Mouse (Mus musculus) stomach, embryonic 16.5 days (tissue): ENCODE measurements around the gene Dlx6. TPM values are rescaled to one million over a fixed set of nuclear protein-coding genes. Genes with fewer than 3 reads are reported as not detected.

Experiments used
- ATAC-seq: fragments of 200-750 bp; cut with Nextera tagmentation; 2 replicates; pipeline ENCODE4 v1.8.0; 2017; ENCODE audit warnings: moderate number of reproducible peaks, moderate TSS enrichment; ENCODE audit not compliant: insufficient read depth, low FRiP score
- H3K27ac ChIP-seq: fragments of 300-500 bp; sonication (generic); 2 replicates; pipeline ENCODE4 v1.5.1; 2014; ENCODE audit warnings: low read length
- H3K27me3 ChIP-seq: fragments of 300-500 bp; sonication (generic); 2 replicates; pipeline ENCODE4 v1.6.1; 2014; ENCODE audit warnings: low read length, control low read depth, mixed read lengths; ENCODE audit not compliant: control insufficient read depth, insufficient read depth
- H3K36me3 ChIP-seq: fragments of 300-500 bp; sonication (generic); 2 replicates; pipeline ENCODE4 v1.6.1; 2014; ENCODE audit warnings: low read length; ENCODE audit not compliant: control insufficient read depth, insufficient read depth
- H3K4me1 ChIP-seq: fragments of 300-500 bp; sonication (generic); 2 replicates; pipeline ENCODE4 v1.6.1; 2014; ENCODE audit warnings: low read length, control low read depth, mixed read lengths; ENCODE audit not compliant: control insufficient read depth, insufficient read depth
- H3K4me2 ChIP-seq: fragments of 300-500 bp; sonication (generic); 2 replicates; pipeline ENCODE4 v1.6.1; 2014; ENCODE audit warnings: low read depth, low read length, mixed read lengths
- H3K4me3 ChIP-seq: fragments of 300-500 bp; sonication (generic); replicated peaks from 2 replicates; pipeline ENCODE4 v1.5.1; 2014; ENCODE audit warnings: mild to moderate bottlenecking, low read length
- H3K9ac ChIP-seq: fragments of 300-500 bp; sonication (generic); 2 replicates; pipeline ENCODE4 v1.6.1; 2014; ENCODE audit warnings: low read length
- H3K9me3 ChIP-seq: fragments of 300-500 bp; sonication (generic); replicated peaks from 2 replicates; pipeline ENCODE4 v1.6.1; 2016; ENCODE audit warnings: low read length, control low read depth; ENCODE audit not compliant: control insufficient read depth
- WGBS: fragments of 180-500 bp; shearing (Covaris S2); extraction: QIAGEN DNeasy Blood & Tissue Kit; methylation state at CpG from one replicate; pipeline ENCODE4 v1.1.7; 2014; 5-methylcytosine and 5-hydroxymethylcytosine counted together
- polyA plus RNA-seq: library from polyadenylated mRNA; unstranded; fragments of >200 nt; fragmentation: Nextera tagmentation; extraction: Ambion mirVana; gene quantifications from 2 replicates; pipeline ENCODE4 v1.2.1, GENCODE M21; 2015

Gene Dlx6
- polyA plus RNA-seq, 1 experiment from 2014 or later = 0.27 TPM

GRCm38 (mm10) chr6:6873476-6874072, 10.4 kb downstream of the Dlx6 start:
- no peaks in the 10 kb centered on the region for H3K36me3 ChIP-seq
- WGBS = 2% methylated on average over 19 of the region's 19 CpGs
- H3K27me3 ChIP-seq = peaks cover 90% of the 10 kb centered on the region
- no peak overlapping the region for H3K27ac ChIP-seq
- H3K9ac ChIP-seq = no peak overlapping the region
- no peaks in the 10 kb centered on the region for H3K9me3 ChIP-seq
- no peaks in the 10 kb centered on the region for H3K4me1 ChIP-seq
- no peak overlapping the region for H3K4me3 ChIP-seq
- no peak overlapping the region for H3K4me2 ChIP-seq
- ATAC-seq = no peak

GRCm38 (mm10) chr6:6874073-6874771, 11.1 kb downstream of the Dlx6 start:
- Histone ChIP-seq H3K9ac (no peak overlapping the region), H3K36me3 (no peaks in the 10 kb centered on the region), H3K4me1 (no peaks in the 10 kb centered on the region), H3K27ac (no peak overlapping the region), H3K4me2 (no peak overlapping the region), H3K4me3 (no peak overlapping the region), H3K9me3 (no peaks in the 10 kb centered on the region), H3K27me3 (peaks cover 92% of the 10 kb centered on the region)
- peak; percentile 41 for ATAC-seq
- 2% methylated on average over 25 of the region's 25 CpGs for WGBS

DNA sequence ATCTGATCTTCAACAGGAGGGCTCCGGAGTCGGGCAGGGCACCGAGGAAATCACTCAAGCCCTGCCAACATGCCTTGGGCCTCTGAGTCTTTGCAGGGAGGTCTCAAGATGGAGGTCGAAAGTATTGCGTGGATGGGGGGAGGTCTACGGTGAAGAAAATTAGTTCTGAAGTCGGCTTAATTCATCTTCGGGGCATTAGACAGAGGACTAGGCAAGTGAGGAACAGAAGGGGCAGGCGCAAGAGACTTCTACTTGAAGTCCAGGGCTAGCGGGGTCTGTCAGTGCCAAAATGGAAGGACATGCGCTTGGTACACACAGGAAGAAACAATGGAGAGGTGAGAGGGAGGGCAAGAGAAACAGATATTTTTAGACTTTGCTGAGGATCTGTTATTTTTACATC, 12.0 kb downstream of the Dlx6 start:
- H3K4me3 ChIP-seq = no peak overlapping the region
- WGBS = 2% methylated on average over 11 of the region's 11 CpGs
- peaks cover 93% of the 10 kb centered on the region for H3K27me3 ChIP-seq
- no peak overlapping the region for H3K4me2 ChIP-seq
- H3K9me3 ChIP-seq = no peaks in the 10 kb centered on the region
- no peaks in the 10 kb centered on the region for H3K4me1 ChIP-seq
- no peaks in the 10 kb centered on the region for H3K36me3 ChIP-seq
- no peak overlapping the region for H3K27ac ChIP-seq
- ATAC-seq = no peak
- H3K9ac ChIP-seq = no peak overlapping the region

GRCm38 (mm10) chr6:6875676-6876075, 12.5 kb downstream of the Dlx6 start:
- ATAC-seq = no peak
- WGBS = 6% methylated on average over 9 of the region's 9 CpGs
- Histone ChIP-seq H3K4me3 (no peak overlapping the region), H3K9ac (no peak overlapping the region), H3K27me3 (peaks cover 91% of the 10 kb centered on the region), H3K9me3 (no peaks in the 10 kb centered on the region), H3K27ac (no peak overlapping the region), H3K4me1 (no peaks in the 10 kb centered on the region), H3K4me2 (no peak overlapping the region), H3K36me3 (no peaks in the 10 kb centered on the region)

- no peak overlapping the region for H3K9ac ChIP-seq
- 0% methylated on average over 2 of the region's 2 CpGs for WGBS
- H3K4me2 ChIP-seq = no peak overlapping the region
- H3K27ac ChIP-seq = no peak overlapping the region
- H3K27me3 ChIP-seq = peaks cover 91% of the 10 kb centered on the region
- no peak overlapping the region for H3K4me3 ChIP-seq
- no peaks in the 10 kb centered on the region for H3K36me3 ChIP-seq
- ATAC-seq = no peak
- peaks cover 4% of the 10 kb centered on the region for H3K4me1 ChIP-seq
- no peaks in the 10 kb centered on the region for H3K9me3 ChIP-seq
Observed at GRCm38 (mm10) chr6:6876231-6876630, 13.1 kb downstream of the Dlx6 start.

DNA sequence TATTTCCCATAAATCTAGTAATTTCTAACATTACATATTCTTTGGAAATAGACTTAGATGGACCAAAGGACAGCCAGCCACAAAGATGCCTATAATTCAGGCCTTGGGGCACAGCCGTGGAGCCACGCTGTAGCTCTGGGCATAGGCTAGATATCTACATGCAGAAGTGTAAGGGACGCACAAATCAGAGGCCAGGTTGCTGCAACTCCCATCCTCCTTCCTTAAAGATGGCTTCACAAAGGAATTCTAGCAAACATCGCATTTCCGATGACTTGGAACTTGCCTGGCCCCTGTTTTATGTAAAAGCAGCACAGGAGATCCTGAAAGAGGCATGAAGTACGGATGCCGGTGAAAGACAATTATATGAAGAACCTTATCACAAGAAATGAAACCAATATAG, 13.6 kb downstream of the Dlx6 start:
- H3K27me3 ChIP-seq = peaks cover 91% of the 10 kb centered on the region
- no peak overlapping the region for H3K27ac ChIP-seq
- H3K4me1 ChIP-seq = peaks cover 8% of the 10 kb centered on the region
- H3K9me3 ChIP-seq = no peaks in the 10 kb centered on the region
- H3K4me3 ChIP-seq = no peak overlapping the region
- no peak overlapping the region for H3K4me2 ChIP-seq
- 15% methylated on average over 7 of the region's 7 CpGs for WGBS
- H3K9ac ChIP-seq = no peak overlapping the region
- ATAC-seq = no peak
- no peaks in the 10 kb centered on the region for H3K36me3 ChIP-seq

- Histone ChIP-seq H3K27me3 (peaks cover 91% of the 10 kb centered on the region), H3K9ac (no peak overlapping the region), H3K4me2 (no peak overlapping the region), H3K27ac (no peak overlapping the region), H3K4me3 (no peak overlapping the region), H3K9me3 (no peaks in the 10 kb centered on the region), H3K4me1 (peaks cover 8% of the 10 kb centered on the region), H3K36me3 (no peaks in the 10 kb centered on the region)
- ATAC-seq = no peak
- 11% methylated on average over 5 of the region's 5 CpGs for WGBS
Observed at GRCm38 (mm10) chr6:6877346-6877910, 14.3 kb downstream of the Dlx6 start.

DNA sequence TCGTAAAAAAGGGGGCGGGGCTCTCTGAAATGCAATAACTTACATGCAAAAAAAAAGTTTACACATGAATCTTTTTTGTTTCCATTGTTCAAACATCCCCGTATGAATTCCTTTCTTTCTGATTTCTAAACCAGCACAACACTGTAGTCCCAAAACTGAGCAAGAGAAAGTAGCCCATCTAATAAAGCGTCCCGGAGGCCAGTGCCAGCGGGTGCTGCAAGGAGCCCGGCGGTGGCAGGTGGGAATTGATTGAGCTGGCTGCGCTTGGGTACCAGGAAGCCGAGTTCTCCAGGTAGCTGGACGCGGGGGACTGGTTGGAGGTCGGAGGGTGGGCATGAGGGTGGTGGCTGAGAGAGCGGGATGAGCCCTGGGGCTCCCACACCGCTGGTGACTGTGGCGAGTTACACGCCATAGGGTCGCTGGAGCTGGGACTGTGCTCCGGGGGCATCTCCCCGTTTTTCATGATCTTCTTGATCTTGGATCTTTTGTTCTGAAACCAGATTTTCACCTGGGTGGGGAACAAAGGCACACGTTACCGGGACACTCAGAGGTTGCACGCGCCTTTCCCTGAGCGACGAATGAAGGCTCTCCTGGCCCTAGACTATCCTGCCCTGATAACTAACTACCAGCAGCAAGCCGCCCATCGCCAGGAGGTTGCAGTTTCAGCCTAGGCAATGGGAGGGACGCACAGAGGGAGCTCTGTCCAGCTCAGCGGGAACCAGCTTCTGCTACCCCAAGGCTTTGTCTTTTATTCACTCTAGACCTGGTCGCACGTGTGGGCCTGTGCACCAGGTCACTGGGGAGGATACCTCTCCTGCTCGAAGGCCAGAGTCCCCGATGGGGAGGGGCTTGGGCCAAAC, 15.1 kb downstream of the Dlx6 start:
- peaks cover 93% of the 10 kb centered on the region for H3K27me3 ChIP-seq
- H3K9ac ChIP-seq = no peak overlapping the region
- no peak overlapping the region for H3K4me2 ChIP-seq
- H3K36me3 ChIP-seq = no peaks in the 10 kb centered on the region
- H3K27ac ChIP-seq = no peak overlapping the region
- ATAC-seq = no peak
- no peak overlapping the region for H3K4me3 ChIP-seq
- H3K9me3 ChIP-seq = no peaks in the 10 kb centered on the region
- WGBS = 4% methylated on average over 34 of the region's 34 CpGs
- peaks cover 8% of the 10 kb centered on the region for H3K4me1 ChIP-seq

- no peak overlapping the region for H3K9ac ChIP-seq
- H3K27ac ChIP-seq = no peak overlapping the region
- H3K4me3 ChIP-seq = no peak overlapping the region
- H3K4me1 ChIP-seq = peaks cover 8% of the 10 kb centered on the region
- H3K4me2 ChIP-seq = no peak overlapping the region
- 2% methylated on average over 14 of the region's 14 CpGs for WGBS
- peaks cover 93% of the 10 kb centered on the region for H3K27me3 ChIP-seq
- no peaks in the 10 kb centered on the region for H3K9me3 ChIP-seq
- no peaks in the 10 kb centered on the region for H3K36me3 ChIP-seq
- no peak for ATAC-seq
Observed at GRCm38 (mm10) chr6:6878841-6879291, 15.7 kb downstream of the Dlx6 start.
